Mouse (Mus musculus) granulocyte monocyte progenitor cell, adult 5-6 weeks (primary cell): ENCODE measurements around the gene AI661453. TPM values are rescaled to one million over a fixed set of nuclear protein-coding genes. Genes with fewer than 3 reads are reported as not detected.

ENCODE experiments used
- ATAC-seq: replicated peaks from 2 replicates; pipeline ENCODE4 v1.8.0; 2016; ENCODE audit warnings: mild to moderate bottlenecking, moderate TSS enrichment, inconsistent platforms; ENCODE audit not compliant: poor library complexity, severe bottlenecking
- total RNA-seq, 2 experiments: library from RNA; stranded (forward) in 1 of 2; stranded (reverse) in 1 of 2; fragments of 200-712, 200-1000 nt in 1 of 2; fragments of >200 nt in 1 of 2; fragmentation: Nextera tagmentation in 1 of 2; gene quantifications; 2 replicates each; pipeline ENCODE4 v1.2.3; 2014 to 2017

AI661453 gene
- total RNA-seq, 2 experiments from 2014 or later = 0.62 to 4.3 TPM

- peak; percentile 54 for ATAC-seq
These were observed 3.1 kb downstream of the AI661453 start for GRCm38 (mm10) chr17:47439396-47440028.

- ATAC-seq = no peak
These were observed 4.0 kb downstream of the AI661453 start for GRCm38 (mm10) chr17:47440359-47440890.

- ATAC-seq = peak; percentile 29
These were observed 5.1 kb downstream of the AI661453 start for GRCm38 (mm10) chr17:47441296-47442051.

GRCm38 (mm10) chr17:47442271-47442670 lies 5.9 kb downstream of the AI661453 start:
- ATAC-seq = no peak

- ATAC-seq = no peak
These were observed 7.7 kb downstream of the AI661453 start for GRCm38 (mm10) chr17:47444113-47444512.

- ATAC-seq = no peak
These were observed 9.1 kb downstream of the AI661453 start for GRCm38 (mm10) chr17:47445518-47445917.

GRCm38 (mm10) chr17:47446025-47446424 lies 9.6 kb downstream of the AI661453 start:
- no peak for ATAC-seq

GRCm38 (mm10) chr17:47446561-47446960 lies 10.1 kb downstream of the AI661453 start:
- ATAC-seq = no peak

- ATAC-seq = no peak
These were observed 12.3 kb downstream of the AI661453 start for GRCm38 (mm10) chr17:47448523-47449372.

GRCm38 (mm10) chr17:47449432-47449831 lies 13.0 kb downstream of the AI661453 start:
- no peak for ATAC-seq

- no peak for ATAC-seq
These were observed 13.8 kb downstream of the AI661453 start for GRCm38 (mm10) chr17:47450239-47450638.

GRCm38 (mm10) chr17:47450880-47451565 lies 14.6 kb downstream of the AI661453 start:
- no peak for ATAC-seq

GRCm38 (mm10) chr17:47452886-47453285 lies 16.5 kb downstream of the AI661453 start:
- ATAC-seq = no peak

- ATAC-seq = peak; percentile 89
These were observed 18.3 kb downstream of the AI661453 start for GRCm38 (mm10) chr17:47454675-47455074.

- peak; percentile 36 for ATAC-seq
These were observed 21.9 kb downstream of the AI661453 start for GRCm38 (mm10) chr17:47458310-47458709.

- ATAC-seq = no peak
These were observed 22.5 kb downstream of the AI661453 start for GRCm38 (mm10) chr17:47458936-47459335.

- ATAC-seq = no peak
These were observed 23.0 kb downstream of the AI661453 start for GRCm38 (mm10) chr17:47459341-47459919.

- no peak for ATAC-seq
These were observed 25.3 kb downstream of the AI661453 start for GRCm38 (mm10) chr17:47461688-47462087.

- no peak for ATAC-seq
These were observed 25.8 kb downstream of the AI661453 start for GRCm38 (mm10) chr17:47462209-47462608.
